Mouse (Mus musculus): ENCODE measurements around the gene Smo.

GRCm38 (mm10) chr6:29707902-29708301 is 27.4 kb upstream of the Smo start:
- TF ChIP-seq GATA1 (IDR thresholded peaks at IDR 0.05; ENCODE audit: borderline replicate concordance, low read length) (no peak), FLI1 (IDR thresholded peaks at IDR 0.05; ENCODE audit: low read length) (no peak)
